Mouse (Mus musculus): Measurements from ENCODE around the gene Pilra. TPM values are rescaled to one million over a fixed set of nuclear protein-coding genes. Genes with fewer than 3 reads are reported as not detected.
"Not testable (repeated sequence)": the region's sequence is repeated elsewhere in the genome, so short reads cannot be mapped to it uniquely, and the experiment has no call there.

Pilra gene
- 0.14 and 0.15 TPM in 2 replicates for total RNA-seq (2014; rRNA removed)
- polyA plus RNA-seq (2015; fragmentation: Nextera tagmentation; extraction: Ambion mirVana), result 0.17 and 0.54 TPM in 2 replicates

DNA sequence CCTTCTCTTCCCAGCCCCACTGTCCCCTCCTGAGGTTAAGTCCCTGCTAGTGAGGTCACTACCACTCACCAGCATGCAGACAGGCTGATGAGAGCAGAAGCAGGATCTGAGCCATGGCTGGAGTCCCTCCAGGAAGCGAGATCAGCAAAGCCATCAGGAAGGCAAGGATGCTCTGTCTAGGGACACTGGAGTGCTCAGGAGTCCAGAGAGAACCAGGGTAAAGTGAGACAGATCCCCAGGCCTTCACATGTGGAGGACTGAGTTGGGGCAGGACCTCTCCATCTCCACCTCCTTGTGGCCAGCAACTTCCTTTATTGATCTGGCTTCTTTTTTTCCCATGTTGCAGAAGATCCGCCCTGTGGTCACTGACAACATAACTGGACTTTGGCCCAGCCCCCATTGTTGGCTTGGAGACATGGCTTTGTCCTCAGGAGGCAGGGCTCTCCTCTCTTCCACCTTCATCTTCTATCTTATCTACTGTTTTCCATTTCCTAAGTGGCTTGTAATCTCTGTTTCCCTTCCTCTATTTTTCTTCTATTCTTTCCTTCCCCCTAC lies at the start of gene Pilra:
Gene Pilra (minus strand): TSS at position 316 of the 555 bp plus-strand sequence.
- DNase-seq; H3K27ac ChIP-seq (ENCODE audit: low read depth, low read length); H3K4me2 ChIP-seq (ENCODE audit: low read depth); H3K4me3 ChIP-seq (ENCODE audit: low read depth, low read length); H3K9me3 ChIP-seq (ENCODE audit: low read length); H3K36me3 ChIP-seq (ENCODE audit: insufficient read depth); H3K27me3 ChIP-seq (ENCODE audit: insufficient read depth, low read length); H3K4me1 ChIP-seq (ENCODE audit: insufficient read depth); H3K9ac ChIP-seq; ATAC-seq: not testable (repeated sequence)
- 60% methylated on average over 2 of the region's 2 CpGs for WGBS

DNA sequence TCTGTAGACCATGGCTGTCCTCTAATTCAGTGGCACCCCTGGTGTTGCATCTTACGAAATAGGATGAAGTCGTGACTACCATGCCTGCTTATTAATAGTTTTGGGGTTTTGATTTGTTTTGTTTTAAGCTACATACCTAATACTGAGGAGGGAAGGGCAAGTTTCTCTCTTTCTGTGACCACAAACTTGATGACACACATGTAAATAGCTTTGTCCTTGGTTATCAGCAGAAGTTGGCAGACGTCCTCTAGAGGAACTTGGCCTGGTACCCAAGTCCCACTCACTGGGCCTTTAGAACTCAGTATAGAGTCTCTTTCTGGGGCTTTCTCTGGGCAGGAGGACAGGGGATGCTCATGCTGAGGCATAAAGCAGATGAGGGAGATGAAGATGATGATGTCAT lies 47.3 kb upstream of the Pilra start:
- Histone ChIP-seq H3K4me3 (ENCODE audit: low read depth, low read length) (no peak overlapping the region), H3K27me3 (ENCODE audit: insufficient read depth, low read length) (no peaks in the 10 kb centered on the region), H3K27ac (ENCODE audit: low read depth, low read length) (no peak overlapping the region), H3K9ac (no peak overlapping the region), H3K4me2 (ENCODE audit: low read depth) (no peak overlapping the region), H3K36me3 (ENCODE audit: insufficient read depth) (no peaks in the 10 kb centered on the region), H3K9me3 (ENCODE audit: low read length) (no peaks in the 10 kb centered on the region), H3K4me1 (ENCODE audit: insufficient read depth) (no peaks in the 10 kb centered on the region)
- ATAC-seq (no peak), DNase-seq (no peak)
- no peak for TF ChIP-seq CTCF (IDR thresholded peaks at IDR 0.05; ENCODE audit: low read depth)
- 90% methylated on average over 3 of the region's 3 CpGs for WGBS

DNA sequence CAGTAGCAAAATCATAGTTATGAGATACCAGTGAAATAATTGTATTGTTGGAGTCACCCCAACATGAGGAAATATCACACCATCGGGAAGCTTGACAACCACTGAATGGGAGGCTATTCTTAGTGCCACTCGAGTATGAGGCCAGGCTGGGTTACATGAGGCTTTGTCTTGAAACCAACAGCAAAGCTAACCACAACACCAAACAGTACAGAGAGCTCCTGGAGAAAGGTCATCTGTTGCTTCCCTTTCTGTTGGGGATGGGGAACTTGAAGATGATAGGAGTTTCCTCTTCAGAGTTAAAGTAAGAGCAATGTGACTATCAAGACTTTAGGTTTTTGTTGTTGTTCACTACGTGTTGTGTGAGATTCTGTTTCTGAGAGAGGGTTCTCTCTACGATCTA lies 46.8 kb upstream of the Pilra start:
- no peaks in the 10 kb centered on the region for H3K27me3 ChIP-seq (ENCODE audit: insufficient read depth, low read length)
- no peaks in the 10 kb centered on the region for H3K9me3 ChIP-seq (ENCODE audit: low read length)
- no peak for ATAC-seq
- no peaks in the 10 kb centered on the region for H3K36me3 ChIP-seq (ENCODE audit: insufficient read depth)
- 84% methylated on average over 4 of the region's 4 CpGs for WGBS
- no peak for DNase-seq
- TF ChIP-seq CTCF (IDR thresholded peaks at IDR 0.05; ENCODE audit: low read depth), result no peak
- no peak overlapping the region for H3K4me2 ChIP-seq (ENCODE audit: low read depth)
- no peak overlapping the region for H3K9ac ChIP-seq
- H3K27ac ChIP-seq (ENCODE audit: low read depth, low read length), result no peak overlapping the region
- H3K4me3 ChIP-seq (ENCODE audit: low read depth, low read length), result no peak overlapping the region
- no peaks in the 10 kb centered on the region for H3K4me1 ChIP-seq (ENCODE audit: insufficient read depth)

DNA sequence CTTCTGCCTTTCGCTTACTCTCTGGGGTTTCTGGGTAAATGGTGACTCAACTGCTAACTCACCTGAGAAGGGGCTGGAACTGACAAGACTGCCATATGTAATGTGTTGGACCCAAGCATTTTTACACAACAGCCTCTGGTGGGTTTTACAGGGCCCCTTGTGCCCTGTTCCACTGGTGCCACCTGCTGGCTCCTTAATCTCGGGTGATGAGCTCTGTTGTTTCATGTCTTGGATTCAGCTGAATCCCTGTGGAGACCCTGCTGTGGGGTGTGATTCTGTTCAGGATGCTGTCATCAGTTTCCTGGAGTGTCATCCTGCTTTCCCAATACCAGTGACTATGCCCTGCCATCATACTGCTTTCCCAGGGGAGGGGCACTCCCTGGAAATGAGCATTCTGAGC lies 41.8 kb upstream of the Pilra start:
- Histone ChIP-seq H3K9me3 (ENCODE audit: low read length) (no peaks in the 10 kb centered on the region), H3K27ac (ENCODE audit: low read depth, low read length) (no peak overlapping the region), H3K9ac (no peak overlapping the region), H3K36me3 (ENCODE audit: insufficient read depth) (no peaks in the 10 kb centered on the region), H3K4me2 (ENCODE audit: low read depth) (no peak overlapping the region), H3K4me1 (ENCODE audit: insufficient read depth) (no peaks in the 10 kb centered on the region), H3K27me3 (ENCODE audit: insufficient read depth, low read length) (no peaks in the 10 kb centered on the region), H3K4me3 (ENCODE audit: low read depth, low read length) (no peak overlapping the region)
- DNase-seq, result peak; percentile 9
- peak; percentile 42 for TF ChIP-seq CTCF (IDR thresholded peaks at IDR 0.05; ENCODE audit: low read depth)
- ATAC-seq, result no peak
- WGBS, result 56% methylated on average over 2 of the region's 2 CpGs

DNA sequence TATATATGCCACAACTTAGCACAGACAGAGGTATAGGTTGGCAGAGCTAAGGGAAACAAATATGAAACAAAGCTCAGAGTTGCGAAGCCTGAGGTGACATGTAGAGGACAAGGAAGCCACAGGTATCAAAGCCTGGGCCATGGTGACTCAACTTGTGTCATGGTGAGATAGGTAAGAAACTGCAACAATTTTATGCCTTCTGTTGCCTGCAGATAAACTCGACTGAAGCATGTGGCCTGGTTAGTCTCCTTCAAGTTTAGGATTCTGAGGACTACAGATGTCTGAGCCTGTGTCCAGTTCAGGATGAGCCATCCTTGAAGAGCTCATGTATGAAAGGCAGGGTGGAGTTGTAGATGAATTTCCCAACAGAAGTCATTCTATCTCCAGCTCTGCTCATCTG lies 39.0 kb upstream of the Pilra start:
- H3K9me3 ChIP-seq (ENCODE audit: low read length), result no peaks in the 10 kb centered on the region
- H3K36me3 ChIP-seq (ENCODE audit: insufficient read depth), result no peaks in the 10 kb centered on the region
- 87% methylated on average over 2 of the region's 2 CpGs for WGBS
- TF ChIP-seq CTCF (IDR thresholded peaks at IDR 0.05; ENCODE audit: low read depth), result no peak
- ATAC-seq (no peak), DNase-seq (no peak)
- H3K4me3 ChIP-seq (ENCODE audit: low read depth, low read length), result no peak overlapping the region
- H3K27me3 ChIP-seq (ENCODE audit: insufficient read depth, low read length), result no peaks in the 10 kb centered on the region
- no peak overlapping the region for H3K27ac ChIP-seq (ENCODE audit: low read depth, low read length)
- H3K9ac ChIP-seq, result no peak overlapping the region
- H3K4me2 ChIP-seq (ENCODE audit: low read depth), result no peak overlapping the region
- no peaks in the 10 kb centered on the region for H3K4me1 ChIP-seq (ENCODE audit: insufficient read depth)

DNA sequence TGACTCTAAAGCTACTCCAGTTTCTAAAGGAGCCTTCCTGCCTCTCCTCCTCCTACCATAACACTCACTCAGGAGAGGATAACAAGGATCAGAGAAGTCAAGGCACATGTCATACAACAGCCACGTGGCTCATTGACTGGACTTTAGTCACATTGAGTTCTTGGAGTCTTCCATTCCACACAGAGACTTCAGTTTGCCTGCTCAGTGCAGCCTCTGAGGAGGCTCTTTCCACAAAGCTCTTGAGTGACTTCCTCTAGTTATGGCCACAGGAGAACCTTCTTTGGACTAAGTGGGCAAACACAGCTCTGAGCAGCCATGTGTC lies 36.3 kb upstream of the Pilra start:
- WGBS, result 29% methylated on average over 1 of the region's 1 CpGs
- not testable (repeated sequence) for H3K36me3 ChIP-seq (ENCODE audit: insufficient read depth); H3K9me3 ChIP-seq (ENCODE audit: low read length); DNase-seq; H3K9ac ChIP-seq; ATAC-seq; H3K4me3 ChIP-seq (ENCODE audit: low read depth, low read length); H3K27me3 ChIP-seq (ENCODE audit: insufficient read depth, low read length); H3K4me1 ChIP-seq (ENCODE audit: insufficient read depth); H3K27ac ChIP-seq (ENCODE audit: low read depth, low read length); H3K4me2 ChIP-seq (ENCODE audit: low read depth)

DNA sequence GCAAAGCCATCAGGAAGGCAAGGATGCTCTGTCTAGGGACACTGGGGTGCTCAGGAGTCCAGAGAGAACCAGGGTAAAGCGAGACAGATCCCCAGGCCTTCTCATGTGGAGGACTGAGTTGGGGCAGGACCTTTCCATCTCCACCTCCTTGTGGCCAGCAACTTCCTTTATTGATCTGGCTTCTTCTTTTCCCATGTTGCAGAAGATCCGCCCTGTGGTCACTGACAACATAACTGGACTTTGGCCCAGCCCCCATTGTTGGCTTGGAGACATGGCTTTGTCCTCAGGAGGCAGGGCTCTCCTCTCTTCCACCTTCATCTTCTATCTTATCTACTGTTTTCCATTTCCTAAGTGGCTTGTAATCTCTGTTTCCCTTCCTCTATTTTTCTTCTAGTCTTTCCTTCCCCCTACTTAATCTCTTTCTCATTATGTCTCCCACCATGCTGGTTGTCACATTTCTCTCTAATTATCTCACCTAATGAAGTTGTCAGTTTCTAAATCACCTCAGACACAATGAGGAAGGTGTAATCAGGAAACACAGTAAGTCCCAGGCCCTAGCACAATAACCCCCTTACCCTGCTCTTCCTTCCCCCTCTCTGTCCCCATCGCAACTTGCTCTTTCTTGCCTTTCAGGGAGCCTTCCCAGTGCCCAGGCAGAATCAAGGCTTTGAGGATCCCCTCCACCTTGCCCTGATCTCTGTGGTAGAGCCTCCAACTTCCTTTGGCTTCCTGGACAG lies 35.7 kb upstream of the Pilra start, which contains the start of gene Pilrb2:
Gene Pilrb2 (minus strand): TSS at position 172 of the 737 bp plus-strand sequence.
- not testable (repeated sequence) for H3K4me3 ChIP-seq (ENCODE audit: low read depth, low read length); H3K4me2 ChIP-seq (ENCODE audit: low read depth); H3K27me3 ChIP-seq (ENCODE audit: insufficient read depth, low read length); H3K27ac ChIP-seq (ENCODE audit: low read depth, low read length); H3K4me1 ChIP-seq (ENCODE audit: insufficient read depth); ATAC-seq; DNase-seq; H3K36me3 ChIP-seq (ENCODE audit: insufficient read depth); H3K9ac ChIP-seq; H3K9me3 ChIP-seq (ENCODE audit: low read length)
- 64% methylated on average over 2 of the region's 3 CpGs for WGBS

DNA sequence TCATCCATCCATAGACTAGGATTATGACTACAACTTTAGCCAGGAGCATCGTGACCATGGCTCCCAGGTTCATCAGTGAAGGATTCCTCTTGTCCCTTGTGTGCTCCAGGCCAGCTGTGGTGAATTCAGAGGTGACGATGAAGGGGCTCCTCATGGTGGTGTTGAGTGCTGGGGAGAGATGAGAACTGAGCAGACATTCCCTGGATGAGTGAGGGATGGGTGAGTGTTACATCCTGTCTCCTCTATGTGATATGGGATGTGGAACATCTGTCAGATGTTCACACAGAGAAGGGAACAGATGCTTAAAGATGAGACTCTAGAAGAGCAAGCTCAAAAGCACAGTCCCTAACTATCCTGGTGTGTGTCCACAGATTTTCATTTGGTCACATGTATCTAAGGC lies 32.5 kb upstream of the Pilra start:
- H3K4me1 ChIP-seq (ENCODE audit: insufficient read depth); H3K27me3 ChIP-seq (ENCODE audit: insufficient read depth, low read length); H3K9ac ChIP-seq; DNase-seq; H3K36me3 ChIP-seq (ENCODE audit: insufficient read depth); H3K27ac ChIP-seq (ENCODE audit: low read depth, low read length); ATAC-seq; H3K4me3 ChIP-seq (ENCODE audit: low read depth, low read length); H3K9me3 ChIP-seq (ENCODE audit: low read length); H3K4me2 ChIP-seq (ENCODE audit: low read depth): not testable (repeated sequence)
- WGBS, result 74% methylated on average over 2 of the region's 2 CpGs

DNA sequence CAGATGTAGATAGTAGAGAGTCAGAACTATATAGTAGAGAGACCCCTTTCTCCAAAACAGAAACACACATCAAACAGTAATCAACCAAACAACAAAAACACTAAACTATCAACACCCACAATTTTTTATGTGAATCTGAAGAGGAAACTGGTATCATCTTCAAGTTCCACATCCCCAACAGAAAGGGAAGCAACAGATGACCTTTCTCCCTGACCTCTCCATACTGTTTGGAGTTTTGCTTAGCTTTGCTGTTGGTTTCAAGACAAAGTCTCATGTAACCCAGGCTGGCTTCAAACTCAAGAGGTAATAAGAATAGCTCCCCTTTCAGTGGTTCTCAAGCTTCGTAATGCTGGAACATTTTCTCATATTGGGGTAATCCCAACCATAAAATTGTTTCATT lies 27.9 kb upstream of the Pilra start:
- not testable (repeated sequence) for H3K36me3 ChIP-seq (ENCODE audit: insufficient read depth); H3K4me2 ChIP-seq (ENCODE audit: low read depth); H3K4me1 ChIP-seq (ENCODE audit: insufficient read depth); ATAC-seq; H3K4me3 ChIP-seq (ENCODE audit: low read depth, low read length); H3K9ac ChIP-seq; H3K9me3 ChIP-seq (ENCODE audit: low read length); DNase-seq; H3K27ac ChIP-seq (ENCODE audit: low read depth, low read length); H3K27me3 ChIP-seq (ENCODE audit: insufficient read depth, low read length)
- 88% methylated on average over 1 of the region's 1 CpGs for WGBS

DNA sequence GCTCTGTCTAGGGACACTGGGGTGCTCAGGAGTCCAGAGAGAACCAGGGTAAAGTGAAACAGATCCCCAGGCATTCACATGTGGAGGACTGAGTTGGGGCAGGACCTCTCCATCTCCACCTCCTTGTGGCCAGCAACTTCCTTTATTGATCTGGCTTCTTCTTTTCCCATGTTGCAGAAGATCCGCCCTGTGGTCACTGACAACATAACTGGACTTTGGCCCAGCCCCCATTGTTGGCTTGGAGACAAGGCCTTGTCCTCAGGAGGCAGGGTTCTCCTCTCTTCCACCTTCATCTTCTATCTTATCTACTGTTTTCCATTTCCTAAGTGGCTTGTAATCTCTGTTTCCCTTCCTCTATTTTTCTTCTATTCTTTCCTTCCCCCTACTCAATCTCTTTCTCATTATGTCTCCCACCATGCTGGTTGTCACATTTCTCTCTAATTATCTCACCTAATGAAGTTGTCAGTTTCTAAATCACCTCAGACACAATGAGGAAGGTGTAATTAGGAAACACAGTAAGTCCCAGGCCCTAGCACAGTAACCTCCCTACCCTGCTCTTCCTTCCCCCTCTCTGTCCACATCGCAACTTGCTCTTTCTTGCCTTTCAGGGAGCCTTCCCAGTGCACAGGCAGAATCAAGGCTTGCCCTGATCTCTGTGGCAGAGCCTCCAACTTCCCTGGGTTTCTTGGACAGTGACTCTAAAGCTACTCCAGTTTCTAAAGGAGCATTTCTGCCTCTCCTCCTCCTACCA lies 22.1 kb upstream of the Pilra start, which contains the start of gene Pilrb1:
Gene Pilrb1 (minus strand): TSS at position 147 of the 751 bp plus-strand sequence.
- not testable (repeated sequence) for ATAC-seq; H3K27me3 ChIP-seq (ENCODE audit: insufficient read depth, low read length); H3K4me2 ChIP-seq (ENCODE audit: low read depth); H3K9me3 ChIP-seq (ENCODE audit: low read length); DNase-seq; H3K9ac ChIP-seq; H3K27ac ChIP-seq (ENCODE audit: low read depth, low read length); H3K4me1 ChIP-seq (ENCODE audit: insufficient read depth); H3K36me3 ChIP-seq (ENCODE audit: insufficient read depth); H3K4me3 ChIP-seq (ENCODE audit: low read depth, low read length)
- WGBS, result 87% methylated on average over 2 of the region's 2 CpGs
